Mouse (Mus musculus): ENCODE results near the gene Fam216a.
"Not testable (repeated sequence)": the region's sequence is repeated elsewhere in the genome, so short reads cannot be mapped to it uniquely, and the experiment has no call there.

Fam216a gene

GRCm38 (mm10) chr5:122372192-122372769, at the start of gene Fam216a:
Fam216a (minus strand) TSS chr5:122372364.
- peak; percentile 99 for DNase-seq (ENCODE audit: low spot score in 2 of 2)

DNA sequence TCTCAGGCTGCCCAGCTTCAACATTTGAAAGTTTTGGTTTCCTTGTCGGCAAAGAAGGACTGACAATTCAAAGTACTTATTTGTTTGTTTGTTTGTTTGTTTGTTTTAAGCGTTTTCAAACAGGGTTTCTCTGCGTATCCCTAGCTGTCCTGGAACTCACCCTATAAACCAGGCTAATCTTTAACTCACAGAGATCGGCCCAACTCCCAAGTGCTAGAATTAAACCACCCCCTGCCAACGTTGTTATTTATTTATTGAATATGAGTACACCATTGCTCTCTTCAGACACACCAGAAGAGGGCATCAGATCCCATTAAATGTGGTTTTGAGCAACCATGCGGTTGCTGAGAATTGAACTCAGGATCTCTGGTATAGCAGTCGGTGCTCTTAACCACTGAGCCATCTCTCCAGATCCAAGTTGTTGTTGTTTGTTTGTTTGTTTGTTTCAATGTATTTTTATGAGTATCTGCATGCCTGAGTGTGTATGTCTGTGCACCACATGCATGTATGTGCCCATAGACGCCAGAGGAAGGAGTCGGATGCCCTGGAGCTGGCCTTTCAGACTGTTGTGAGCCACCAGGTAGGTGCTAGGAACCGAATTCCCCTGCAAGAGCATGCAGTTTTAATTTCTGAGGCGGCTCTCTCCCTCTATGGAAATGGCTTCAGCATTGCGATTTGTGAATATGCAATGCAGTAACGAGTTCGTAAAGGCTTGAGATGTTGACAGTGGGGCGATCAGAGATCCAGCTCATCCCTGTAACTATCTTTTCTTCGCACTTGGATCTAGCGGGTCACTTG, 49.3 kb upstream of the Fam216a start, which contains the start of gene Anapc7:
Anapc7 (plus strand) TSS at position 423 of the 798 bp plus-strand sequence.
- DNase-seq (ENCODE audit: low spot score in 2 of 2) = no peak

GRCm38 (mm10) chr5:122420676-122421075, 48.5 kb upstream of the Fam216a start:
- DNase-seq (ENCODE audit: low spot score in 2 of 2) = not testable (repeated sequence)

- DNase-seq (ENCODE audit: low spot score in 2 of 2) = no peak
These were observed 43.3 kb upstream of the Fam216a start for GRCm38 (mm10) chr5:122415465-122415864.

DNA sequence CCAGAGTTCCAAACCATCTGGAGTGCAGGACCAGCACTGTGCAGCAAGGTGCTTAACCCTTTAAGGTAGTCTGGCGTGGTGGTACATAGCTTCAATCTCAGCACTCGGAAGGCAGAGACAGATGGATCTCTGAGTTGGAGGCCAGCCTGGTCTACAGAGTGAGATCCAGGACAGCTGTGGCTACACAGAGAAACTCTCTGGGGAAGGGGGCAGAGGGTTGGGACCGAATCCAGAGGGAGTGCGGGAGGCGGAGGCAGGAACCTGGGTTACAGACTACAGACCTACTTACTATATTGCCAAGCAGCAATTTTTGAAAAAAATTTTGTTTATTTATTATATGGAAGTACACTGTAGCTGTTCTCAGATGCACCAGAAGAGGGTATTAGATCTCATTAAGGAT, 42.2 kb upstream of the Fam216a start:
- no peak for DNase-seq (ENCODE audit: low spot score in 2 of 2)

GRCm38 (mm10) chr5:122412826-122413225, 40.7 kb upstream of the Fam216a start:
- no peak for DNase-seq (ENCODE audit: low spot score in 2 of 2)

DNA sequence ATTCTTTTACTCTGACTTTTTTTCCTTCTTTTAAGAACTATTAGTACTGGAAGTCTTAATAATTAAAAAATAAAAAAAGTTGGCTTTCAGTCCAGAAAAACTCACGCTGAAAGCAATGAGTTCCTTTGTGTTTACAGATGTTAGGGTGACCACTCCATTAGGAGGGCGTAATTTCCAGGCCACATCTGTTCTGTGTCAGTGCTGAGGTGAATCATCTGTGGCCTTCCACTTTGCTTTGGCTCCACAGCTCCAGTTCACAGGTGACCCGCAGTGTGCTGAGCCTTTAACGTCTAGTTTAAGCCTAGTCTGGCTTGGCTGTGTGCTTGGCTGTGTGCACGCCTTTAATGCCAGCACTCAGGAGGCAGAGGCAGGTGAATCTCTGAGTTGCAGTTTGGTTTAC, 39.7 kb upstream of the Fam216a start:
- DNase-seq (ENCODE audit: low spot score in 2 of 2) = no peak

- no peak for DNase-seq (ENCODE audit: low spot score in 2 of 2)
These were observed 37.8 kb upstream of the Fam216a start for GRCm38 (mm10) chr5:122409692-122410645.

DNA sequence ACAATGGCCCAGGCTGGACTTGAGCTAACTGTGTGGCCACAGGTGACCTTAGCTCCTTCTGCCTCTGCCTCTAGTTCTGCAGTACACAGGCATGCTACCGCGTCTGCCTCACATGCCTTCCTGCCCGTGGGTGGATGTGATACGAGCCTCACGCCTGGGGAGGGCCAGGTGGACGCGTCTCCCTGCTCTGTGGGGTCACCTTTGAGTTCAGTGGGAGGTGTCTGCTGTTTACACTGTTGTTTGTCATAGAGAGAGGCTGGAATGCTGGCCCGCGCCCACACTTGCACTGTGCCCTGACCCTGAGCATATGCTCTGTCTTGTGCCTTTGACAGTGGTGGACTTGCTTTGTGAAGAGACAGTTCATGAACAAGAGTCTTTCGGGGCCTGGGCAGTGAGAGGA, 33.4 kb upstream of the Fam216a start:
- DNase-seq (ENCODE audit: low spot score in 2 of 2) = no peak

DNA sequence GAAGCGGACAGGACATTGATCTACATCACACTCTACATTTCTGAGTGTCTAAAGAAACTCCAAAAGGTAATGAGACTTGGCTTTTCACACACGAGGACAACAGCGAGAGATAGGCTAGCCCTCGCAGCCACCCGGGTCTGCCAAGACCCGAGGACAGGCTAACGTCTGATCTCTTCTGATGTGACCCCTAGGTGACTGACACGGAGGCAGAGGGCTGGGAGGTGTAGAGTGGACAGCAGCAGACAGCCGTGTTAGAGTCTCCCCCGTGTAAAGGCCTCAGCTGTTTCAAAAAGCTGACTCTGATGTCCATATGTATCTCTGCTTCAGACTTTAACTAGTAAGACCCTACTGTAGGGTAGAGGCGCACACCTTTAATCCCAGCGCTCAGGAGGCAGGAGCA, 31.2 kb upstream of the Fam216a start:
- no peak for DNase-seq (ENCODE audit: low spot score in 2 of 2)

DNA sequence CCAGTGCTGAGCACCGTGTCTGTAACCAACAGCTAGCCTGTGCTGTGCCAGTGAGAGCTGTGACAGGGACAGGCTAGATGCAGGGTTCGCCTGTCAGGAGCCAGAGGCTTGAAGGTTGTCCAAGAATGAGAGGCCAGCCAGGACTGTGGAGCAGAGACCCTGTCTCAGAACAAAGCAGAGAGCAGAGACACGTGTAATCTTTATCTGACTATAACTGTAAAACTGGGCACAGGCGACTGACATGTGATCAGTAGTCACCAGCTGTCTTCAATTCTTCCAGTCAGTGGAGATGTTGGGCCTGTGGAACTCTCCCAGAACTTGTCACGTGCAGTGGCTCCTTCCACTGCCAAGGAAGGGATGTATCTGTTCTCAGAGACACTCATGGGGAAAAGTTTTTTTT, 30.6 kb upstream of the Fam216a start:
- peak in 1 of 2 experiments; percentile 44 for DNase-seq (ENCODE audit: low spot score in 2 of 2)

DNA sequence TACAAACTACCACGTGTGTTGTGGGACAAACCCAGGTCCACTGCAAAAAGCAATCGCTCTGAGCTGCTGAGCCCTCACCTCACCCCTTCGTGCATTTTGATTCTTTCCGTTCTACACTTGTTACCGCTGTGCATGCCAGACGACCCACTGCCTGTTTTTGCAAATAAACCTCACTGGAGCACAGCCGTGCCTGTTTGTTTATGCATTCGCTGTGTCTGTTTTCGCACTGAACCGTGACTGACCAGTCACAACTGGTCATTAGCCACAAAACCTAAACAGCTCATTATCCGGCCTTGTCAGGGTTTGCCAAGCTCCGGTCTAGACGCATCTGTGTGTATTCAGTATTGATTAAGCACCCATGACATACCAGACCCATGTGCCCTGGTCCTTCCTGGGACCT, 30.0 kb upstream of the Fam216a start:
- no peak for DNase-seq (ENCODE audit: low spot score in 2 of 2)

DNA sequence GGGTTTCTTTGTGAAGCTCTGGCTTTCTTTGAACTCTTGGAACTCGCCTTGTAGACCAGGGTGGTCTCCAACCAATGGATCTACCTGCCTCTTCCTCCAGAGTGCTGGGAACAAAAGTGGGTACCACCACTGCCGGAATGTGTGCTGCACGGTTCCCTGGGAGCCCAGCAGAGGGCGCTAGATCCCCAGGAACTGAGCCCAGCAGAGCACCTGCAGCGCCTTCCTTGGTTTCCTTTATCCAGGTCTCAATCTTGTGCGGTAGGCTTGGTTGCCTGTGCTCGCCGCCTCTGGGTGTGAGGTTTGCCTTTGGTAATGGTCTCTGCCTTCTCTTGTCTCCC, 29.1 kb upstream of the Fam216a start:
- peak; percentile 68 to 81 for DNase-seq (ENCODE audit: low spot score in 2 of 2)

- no peak for DNase-seq (ENCODE audit: low spot score in 2 of 2)
These were observed 28.6 kb upstream of the Fam216a start for GRCm38 (mm10) chr5:122400628-122401302.

DNA sequence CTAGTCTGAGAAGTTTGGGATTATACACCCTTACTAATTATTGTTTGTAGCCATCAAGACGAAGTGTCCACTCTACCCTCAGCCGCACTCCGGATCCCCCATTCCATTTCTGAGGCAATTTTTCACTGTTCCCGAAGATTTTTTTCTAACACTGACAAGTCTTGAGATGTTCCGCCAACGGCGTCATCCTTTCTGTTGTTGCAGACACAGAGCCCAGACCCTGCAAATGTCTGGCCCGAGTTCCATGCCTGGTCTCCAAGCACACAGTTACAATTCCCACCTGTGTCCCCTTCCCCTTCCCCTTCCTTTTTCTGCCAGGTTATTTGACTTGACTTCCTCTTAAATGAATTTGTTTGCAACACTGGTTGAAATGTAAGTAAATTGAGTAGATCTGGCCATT, 27.7 kb upstream of the Fam216a start:
- no peak for DNase-seq (ENCODE audit: low spot score in 2 of 2)

DNA sequence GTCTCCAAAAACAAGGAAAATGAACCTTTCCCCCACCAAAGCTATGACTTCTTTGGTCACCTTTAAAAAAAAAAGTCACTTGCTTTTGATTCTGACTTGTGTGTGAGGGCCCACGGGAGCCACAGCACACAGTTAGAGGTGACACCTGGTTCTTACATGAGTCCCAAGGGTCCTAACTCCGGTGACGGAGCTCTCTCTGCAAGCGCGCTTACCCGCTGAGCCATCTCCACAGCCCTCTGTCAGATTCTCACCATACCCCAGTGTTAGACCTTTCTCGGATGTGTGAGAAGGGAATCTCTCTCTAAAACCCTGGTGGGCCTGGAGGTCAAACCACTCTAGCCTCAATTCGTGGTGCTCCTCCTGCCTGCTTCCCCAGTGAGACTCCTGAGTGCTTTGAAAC, 25.3 kb upstream of the Fam216a start:
- no peak for DNase-seq (ENCODE audit: low spot score in 2 of 2)

DNA sequence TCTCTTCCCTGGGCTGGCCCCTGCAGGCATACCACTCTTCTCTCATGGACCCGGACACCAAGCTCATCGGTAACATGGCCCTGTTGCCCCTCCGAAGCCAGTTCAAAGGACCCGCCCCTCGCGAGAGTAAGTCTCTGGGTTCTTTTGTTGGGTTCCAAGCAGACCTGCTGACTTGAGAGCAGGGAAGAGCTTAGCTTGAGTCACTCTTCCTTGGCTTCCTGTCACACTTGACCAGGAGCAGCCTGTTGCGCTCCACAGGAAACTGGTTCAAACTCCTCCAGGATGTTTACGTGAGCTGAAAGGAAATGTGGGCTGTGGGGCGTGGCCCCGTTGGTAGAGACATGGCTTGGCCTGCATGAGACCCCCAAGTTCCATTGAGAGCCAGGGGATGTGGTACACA, 24.6 kb upstream of the Fam216a start:
- no peak for DNase-seq (ENCODE audit: low spot score in 2 of 2)

GRCm38 (mm10) chr5:122393887-122394286, 21.7 kb upstream of the Fam216a start:
- DNase-seq (ENCODE audit: low spot score in 2 of 2) = peak; percentile 60 to 86

DNA sequence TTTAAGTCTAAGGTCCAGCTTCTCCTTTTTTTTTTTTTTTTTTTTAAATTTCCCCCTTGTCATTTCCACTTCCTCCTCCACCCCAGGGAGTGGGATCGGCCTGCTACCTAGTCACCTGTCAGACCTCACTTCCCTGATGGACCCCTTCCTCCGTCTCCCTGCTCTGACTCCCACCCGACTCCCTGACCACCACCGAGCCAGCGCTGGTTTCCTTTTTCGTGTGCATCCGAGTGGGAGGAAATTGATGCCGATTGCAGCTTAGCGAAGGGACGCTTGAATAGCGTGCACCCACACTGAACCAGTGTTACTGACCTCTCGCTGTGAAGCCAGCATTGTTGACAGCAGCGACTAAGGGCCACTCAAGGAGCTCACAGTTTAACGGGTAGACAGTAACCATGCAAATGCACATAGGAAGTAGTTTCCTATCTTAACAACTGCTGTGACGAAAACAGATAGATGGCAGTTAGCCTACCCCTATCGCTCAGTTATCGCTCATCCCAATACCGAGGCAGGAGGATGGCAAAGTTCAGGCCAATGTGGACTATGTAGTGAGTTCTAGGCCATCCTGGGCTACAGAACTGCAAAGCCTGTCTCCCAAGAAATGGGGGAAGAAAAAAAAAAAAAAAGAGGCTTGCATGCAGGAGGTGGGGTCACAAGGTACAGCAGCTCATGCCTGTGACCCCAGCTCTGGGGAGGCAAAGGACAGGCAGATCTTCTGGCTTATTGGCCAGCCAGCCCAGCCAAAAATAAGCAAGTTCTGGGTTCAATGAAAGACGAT, 20.3 kb upstream of the Fam216a start:
- DNase-seq (ENCODE audit: low spot score in 2 of 2) = peak in 1 of 2 experiments; percentile 18

- DNase-seq (ENCODE audit: low spot score in 2 of 2) = peak; percentile 89 to 96
These were observed 19.6 kb upstream of the Fam216a start, which contains the start of gene Arpc3 for GRCm38 (mm10) chr5:122391786-122392180. Arpc3 (plus strand) TSS chr5:122391878.
